Mouse (Mus musculus): ENCODE measurements at regions not wholly inside any gene's neighbourhood (a gene's known extent, or its start where the extent isn't known, plus 50 kb on each side); places are given as distances from the start of the nearest gene placed in this dataset.

DNA sequence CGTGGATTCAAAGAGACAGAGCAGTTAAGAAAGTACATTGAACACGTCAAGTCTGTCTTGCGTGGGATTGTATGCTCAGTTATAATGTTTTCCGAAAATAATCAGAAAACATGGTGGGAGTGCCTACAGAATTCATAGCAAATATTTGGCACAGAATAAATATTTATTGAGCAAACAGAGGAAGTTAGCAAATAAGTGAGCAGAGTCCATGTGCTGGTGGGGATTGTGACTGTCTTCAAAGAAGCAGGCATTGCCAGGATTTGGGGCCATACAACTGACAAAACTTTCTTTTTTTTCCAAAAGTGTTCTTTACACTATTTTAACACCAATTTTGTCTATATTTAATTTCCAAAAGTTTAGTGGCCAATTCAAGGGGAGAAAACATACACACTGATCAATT is 1729.8 kb downstream of the AI429214 start:
- Histone ChIP-seq H3K36me3 (replicated peaks) (no peaks in the 10 kb centered on the region), H3K9me3 (no peaks in the 10 kb centered on the region), H3K4me1 (no peaks in the 10 kb centered on the region), H3K27ac (no peak overlapping the region), H3K27me3 (replicated peaks) (no peaks in the 10 kb centered on the region), H3K9ac (no peak overlapping the region), H3K4me3 (no peak overlapping the region), H3K4me2 (no peak overlapping the region)
- no peak for ATAC-seq (replicated peaks)
- 94% methylated on average over 4 of the region's 4 CpGs for WGBS

GRCm38 (mm10) chr8:38725257-38725656 is 1731.9 kb downstream of the AI429214 start:
- 89% methylated on average over 5 of the region's 5 CpGs for WGBS
- Histone ChIP-seq H3K4me2 (no peak overlapping the region), H3K9ac (no peak overlapping the region), H3K4me3 (no peak overlapping the region), H3K36me3 (replicated peaks) (no peaks in the 10 kb centered on the region), H3K27ac (no peak overlapping the region), H3K9me3 (no peaks in the 10 kb centered on the region), H3K27me3 (replicated peaks) (no peaks in the 10 kb centered on the region), H3K4me1 (no peaks in the 10 kb centered on the region)
- ATAC-seq (replicated peaks): no peak

DNA sequence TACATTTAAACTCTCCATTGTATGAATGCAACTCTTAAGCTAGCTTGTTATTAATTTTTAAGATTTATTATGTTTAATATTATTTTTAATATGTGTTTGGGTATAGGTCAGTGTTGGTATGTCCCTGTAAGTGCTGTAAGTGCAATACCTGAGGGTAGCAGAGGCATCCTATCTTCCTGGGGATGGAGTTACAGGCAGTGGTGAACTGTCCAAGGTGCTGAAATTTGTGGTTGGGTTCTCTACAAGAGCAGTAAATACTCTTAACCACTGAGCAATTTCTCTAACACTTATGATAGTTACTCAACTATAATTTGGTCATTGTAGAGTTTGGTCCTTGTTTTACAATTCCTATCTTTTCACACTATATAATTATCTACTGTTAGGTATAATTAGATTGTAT is 1753.7 kb downstream of the AI429214 start:
- H3K4me2 ChIP-seq: no peak overlapping the region
- no peak overlapping the region for H3K27ac ChIP-seq
- no peaks in the 10 kb centered on the region for H3K4me1 ChIP-seq
- no peaks in the 10 kb centered on the region for H3K9me3 ChIP-seq
- ATAC-seq (replicated peaks): no peak
- H3K4me3 ChIP-seq: no peak overlapping the region
- H3K9ac ChIP-seq: no peak overlapping the region
- H3K36me3 ChIP-seq (replicated peaks): no peaks in the 10 kb centered on the region
- H3K27me3 ChIP-seq (replicated peaks): no peaks in the 10 kb centered on the region

DNA sequence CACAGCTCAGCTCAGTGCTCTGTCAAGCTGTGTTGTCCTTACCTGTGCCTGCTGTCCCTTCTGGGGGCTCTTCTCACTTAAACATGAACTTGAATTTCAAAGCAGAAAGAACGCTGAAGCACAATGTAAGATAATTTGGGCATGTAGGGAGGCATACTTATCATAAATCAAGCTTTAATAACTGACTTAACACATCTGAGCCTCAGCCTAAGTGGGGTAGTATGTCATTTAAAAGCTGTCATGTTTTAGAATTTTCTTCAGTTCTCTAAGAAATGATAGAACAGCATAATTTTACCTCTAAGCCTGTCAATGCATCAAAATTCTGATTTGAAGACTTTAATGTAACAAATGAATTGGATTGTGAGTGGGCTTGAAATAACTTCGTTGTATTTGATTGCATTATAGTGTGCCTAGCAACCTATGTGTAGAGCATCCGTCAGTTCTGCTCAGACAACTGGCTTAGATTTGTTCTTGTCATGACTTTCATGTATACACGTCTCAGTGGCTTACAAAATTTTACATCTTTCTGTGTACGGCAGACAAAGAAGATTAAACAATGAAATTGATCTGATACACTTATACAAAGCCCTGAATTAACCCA is 1773.3 kb downstream of the AI429214 start:
- Histone ChIP-seq H3K4me3 (no peak overlapping the region), H3K36me3 (replicated peaks) (no peaks in the 10 kb centered on the region), H3K27me3 (replicated peaks) (no peaks in the 10 kb centered on the region), H3K27ac (no peak overlapping the region), H3K9me3 (no peaks in the 10 kb centered on the region), H3K4me1 (no peaks in the 10 kb centered on the region), H3K9ac (no peak overlapping the region), H3K4me2 (no peak overlapping the region)
- ATAC-seq (replicated peaks): no peak
- WGBS: 65% methylated on average over 5 of the region's 5 CpGs

DNA sequence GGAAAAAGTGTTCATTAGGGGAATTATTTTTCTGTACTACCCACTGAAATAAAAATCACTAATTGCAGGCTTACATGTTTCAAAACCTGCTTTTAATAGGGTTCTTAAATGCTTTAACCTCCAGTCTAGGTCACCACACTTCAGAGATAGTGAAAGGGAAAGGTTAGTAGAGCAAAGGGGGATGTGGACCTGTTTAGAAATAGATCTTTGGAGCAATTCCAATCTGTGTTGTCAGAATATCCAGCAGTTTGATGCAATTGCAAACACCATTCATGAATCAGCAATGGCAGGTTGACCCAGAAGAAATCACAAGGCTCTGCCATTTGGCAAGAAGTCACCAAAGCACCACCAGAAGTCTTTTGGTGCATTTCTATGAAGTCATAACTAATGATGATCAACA is 1819.1 kb downstream of the AI429214 start:
- Histone ChIP-seq H3K4me3 (no peak overlapping the region), H3K9me3 (no peaks in the 10 kb centered on the region), H3K27me3 (replicated peaks) (no peaks in the 10 kb centered on the region), H3K4me1 (no peaks in the 10 kb centered on the region), H3K9ac (no peak overlapping the region), H3K4me2 (no peak overlapping the region), H3K27ac (no peak overlapping the region), H3K36me3 (replicated peaks) (no peaks in the 10 kb centered on the region)
- no peak for ATAC-seq (replicated peaks)

- no peak for ATAC-seq (replicated peaks)
- Histone ChIP-seq H3K4me2 (no peak overlapping the region), H3K36me3 (replicated peaks) (no peaks in the 10 kb centered on the region), H3K9ac (no peak overlapping the region), H3K27me3 (replicated peaks) (no peaks in the 10 kb centered on the region), H3K4me1 (no peaks in the 10 kb centered on the region), H3K4me3 (no peak overlapping the region), H3K9me3 (no peaks in the 10 kb centered on the region), H3K27ac (no peak overlapping the region)
- 28% methylated on average over 1 of the region's 1 CpGs for WGBS
Observed at GRCm38 (mm10) chr8:38818163-38818562, 1824.8 kb downstream of the AI429214 start.

- Histone ChIP-seq H3K9ac (no peak overlapping the region), H3K27ac (no peak overlapping the region), H3K9me3 (no peaks in the 10 kb centered on the region), H3K4me1 (no peaks in the 10 kb centered on the region), H3K4me3 (no peak overlapping the region), H3K27me3 (replicated peaks) (no peaks in the 10 kb centered on the region), H3K4me2 (no peak overlapping the region), H3K36me3 (replicated peaks) (no peaks in the 10 kb centered on the region)
- ATAC-seq (replicated peaks): no peak
- WGBS: 69% methylated on average over 2 of the region's 2 CpGs
Observed at GRCm38 (mm10) chr8:38861436-38861835, 1813.4 kb upstream of the Adam24 start.

DNA sequence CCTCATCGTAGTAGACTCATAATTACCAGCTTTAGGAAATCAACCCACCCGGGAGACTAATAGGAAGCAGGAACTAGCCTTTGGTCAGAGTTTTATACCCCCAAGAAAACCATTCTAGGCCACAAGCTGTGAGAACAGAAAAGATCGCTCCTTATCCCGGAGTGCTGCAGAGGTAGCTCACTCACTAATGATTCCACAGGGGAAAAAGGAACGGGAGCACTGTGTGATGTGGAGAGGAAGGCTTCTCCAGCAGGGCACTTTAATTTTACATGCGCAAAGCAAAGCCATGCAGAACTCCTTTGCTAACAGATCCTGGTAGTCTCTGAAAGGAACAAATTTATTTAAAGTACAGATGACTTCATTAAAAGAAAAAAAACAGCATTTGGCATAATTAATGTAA is 1807.5 kb upstream of the Adam24 start:
- ATAC-seq (replicated peaks): peak; percentile 74
- H3K27ac ChIP-seq: no peak overlapping the region
- H3K4me2 ChIP-seq: no peak overlapping the region
- H3K9ac ChIP-seq: no peak overlapping the region
- no peaks in the 10 kb centered on the region for H3K9me3 ChIP-seq
- no peaks in the 10 kb centered on the region for H3K27me3 ChIP-seq (replicated peaks)
- no peaks in the 10 kb centered on the region for H3K36me3 ChIP-seq (replicated peaks)
- H3K4me1 ChIP-seq: no peaks in the 10 kb centered on the region
- H3K4me3 ChIP-seq: no peak overlapping the region
- 48% methylated on average over 6 of the region's 6 CpGs for WGBS
